Mouse (Mus musculus): ENCODE measurements around the gene Znhit1. TPM values are rescaled to one million over a fixed set of nuclear protein-coding genes. Genes with fewer than 3 reads are reported as not detected.
A peak's percentile ranks its signal among the peaks of the same experiment; 100 is the strongest.

Znhit1 gene
- 79.5 and 79.9 TPM in 2 replicates for polyA plus RNA-seq (2015; fragmentation: Nextera tagmentation; extraction: Ambion mirVana)

- peaks cover 33% of the 10 kb centered on the region for H3K36me3 ChIP-seq
Measured at GRCm38 (mm10) chr5:136987934-136988271, at the start of gene Znhit1. Znhit1 (minus strand) TSS chr5:136988021.

GRCm38 (mm10) chr5:137036211-137036610 is 48.4 kb upstream of the Znhit1 start:
- no peak overlapping the region for H3K4me2 ChIP-seq
- no peaks in the 10 kb centered on the region for H3K9me3 ChIP-seq (replicated peaks)
- ATAC-seq (replicated peaks; ENCODE audit: insufficient number of reproducible peaks, insufficient read depth, low FRiP score, low read depth), result no peak
- H3K4me1 ChIP-seq (replicated peaks), result peaks cover 22% of the 10 kb centered on the region
- H3K27ac ChIP-seq, result no peak overlapping the region
- H3K4me3 ChIP-seq, result no peak overlapping the region
- peaks cover 14% of the 10 kb centered on the region for H3K27me3 ChIP-seq
- WGBS, result 75% methylated on average over 13 of the region's 13 CpGs
- H3K36me3 ChIP-seq, result peaks cover 50% of the 10 kb centered on the region
- H3K9ac ChIP-seq, result no peak overlapping the region

More at GRCm38 (mm10) chr5:136987934-136988271, at the start of gene Znhit1:
- peak within 1 kb of the TSS; percentile 90 for H3K4me2 ChIP-seq
- H3K9me3 ChIP-seq (replicated peaks), result no peaks in the 10 kb centered on the region
- ATAC-seq (replicated peaks; ENCODE audit: insufficient number of reproducible peaks, insufficient read depth, low FRiP score, low read depth), result no peak
- H3K4me3 ChIP-seq, result peak within 1 kb of the TSS; percentile 84
- WGBS, result 6% methylated on average over 12 of the region's 12 CpGs
- no peaks in the 10 kb centered on the region for H3K27me3 ChIP-seq
- H3K27ac ChIP-seq, result peak within 1 kb of the TSS; percentile 87
- H3K9ac ChIP-seq, result peak within 1 kb of the TSS; percentile 93
- peaks cover 21% of the 10 kb centered on the region for H3K4me1 ChIP-seq (replicated peaks)

GRCm38 (mm10) chr5:137032641-137033074 is 44.8 kb upstream of the Znhit1 start:
- peaks cover 50% of the 10 kb centered on the region for H3K27me3 ChIP-seq
- H3K36me3 ChIP-seq, result peaks cover 22% of the 10 kb centered on the region
- no peaks in the 10 kb centered on the region for H3K9me3 ChIP-seq (replicated peaks)
- peak overlapping the region; percentile 57 for H3K4me3 ChIP-seq
- H3K4me1 ChIP-seq (replicated peaks), result peaks cover 38% of the 10 kb centered on the region
- H3K27ac ChIP-seq, result 0 out of 2 replicates have a peak overlapping the region, but pooled peaks have one; percentile 2
- ATAC-seq (replicated peaks; ENCODE audit: insufficient number of reproducible peaks, insufficient read depth, low FRiP score, low read depth), result peak; percentile 77
- WGBS, result under 1% methylated on average over 49 of the region's 49 CpGs
- H3K4me2 ChIP-seq, result peak overlapping the region; percentile 99
- peak overlapping the region; percentile 25 for H3K9ac ChIP-seq

- Histone ChIP-seq H3K36me3 (peaks cover 16% of the 10 kb centered on the region), H3K9ac (no peak overlapping the region), H3K4me3 (peak overlapping the region; percentile 57), H3K4me2 (peak overlapping the region; percentile 99), H3K4me1 (replicated peaks) (peaks cover 38% of the 10 kb centered on the region), H3K9me3 (replicated peaks) (no peaks in the 10 kb centered on the region), H3K27ac (no peak overlapping the region), H3K27me3 (peaks cover 56% of the 10 kb centered on the region)
- under 1% methylated on average over 33 of the region's 33 CpGs for WGBS
- ATAC-seq (replicated peaks; ENCODE audit: insufficient number of reproducible peaks, insufficient read depth, low FRiP score, low read depth), result no peak
Measured at GRCm38 (mm10) chr5:137032033-137032421, 44.2 kb upstream of the Znhit1 start.

- peaks cover 9% of the 10 kb centered on the region; the same call in 1 of the 2 replicates for H3K36me3 ChIP-seq
- peaks cover 38% of the 10 kb centered on the region for H3K4me1 ChIP-seq (replicated peaks)
- H3K9ac ChIP-seq, result no peak overlapping the region
- whole genome bisulfite sequencing, result 1% methylated on average over 78 of the region's 78 CpGs
- H3K4me3 ChIP-seq, result peak overlapping the region; percentile 57
- ATAC-seq (replicated peaks; ENCODE audit: insufficient number of reproducible peaks, insufficient read depth, low FRiP score, low read depth), result no peak
- H3K4me2 ChIP-seq, result peak overlapping the region; percentile 99
- no peaks in the 10 kb centered on the region for H3K9me3 ChIP-seq (replicated peaks)
- no peak overlapping the region for H3K27ac ChIP-seq
- H3K27me3 ChIP-seq, result peaks cover 63% of the 10 kb centered on the region
Measured at GRCm38 (mm10) chr5:137031076-137032032, 43.5 kb upstream of the Znhit1 start.

GRCm38 (mm10) chr5:137030416-137030810 is 42.6 kb upstream of the Znhit1 start:
- Histone ChIP-seq H3K9me3 (replicated peaks) (no peaks in the 10 kb centered on the region), H3K4me3 (peak overlapping the region; percentile 37), H3K9ac (no peak overlapping the region)

GRCm38 (mm10) chr5:137029643-137030415 is 42.0 kb upstream of the Znhit1 start:
- Histone ChIP-seq H3K4me2 (peak overlapping the region; percentile 66), H3K9me3 (replicated peaks) (no peaks in the 10 kb centered on the region), H3K9ac (no peak overlapping the region), H3K4me3 (peak overlapping the region; percentile 37), H3K27me3 (peaks cover 78% of the 10 kb centered on the region), H3K4me1 (replicated peaks) (peaks cover 40% of the 10 kb centered on the region), H3K36me3 (no peaks in the 10 kb centered on the region), H3K27ac (no peak overlapping the region)
- peak; percentile 70 for ATAC-seq (replicated peaks; ENCODE audit: insufficient number of reproducible peaks, insufficient read depth, low FRiP score, low read depth)
- WGBS, result under 1% methylated on average over 52 of the region's 52 CpGs

More at GRCm38 (mm10) chr5:137030416-137030810, 42.6 kb upstream of the Znhit1 start:
- peaks cover 38% of the 10 kb centered on the region for H3K4me1 ChIP-seq (replicated peaks)
- peaks cover 72% of the 10 kb centered on the region for H3K27me3 ChIP-seq
- peak overlapping the region; percentile 66 for H3K4me2 ChIP-seq
- 15% methylated on average over 22 of the region's 22 CpGs for WGBS
- ATAC-seq (replicated peaks; ENCODE audit: insufficient number of reproducible peaks, insufficient read depth, low FRiP score, low read depth), result no peak
- peaks cover under 1% of the 10 kb centered on the region; the same call in 1 of the 2 replicates for H3K36me3 ChIP-seq
- H3K27ac ChIP-seq, result no peak overlapping the region

- Histone ChIP-seq H3K9ac (no peak overlapping the region), H3K4me3 (no peak overlapping the region), H3K27me3 (peaks cover 84% of the 10 kb centered on the region), H3K4me1 (replicated peaks) (peaks cover 40% of the 10 kb centered on the region), H3K9me3 (replicated peaks) (no peaks in the 10 kb centered on the region), H3K27ac (no peak overlapping the region), H3K36me3 (no peaks in the 10 kb centered on the region), H3K4me2 (peak overlapping the region; percentile 66; the same call in 1 of the 2 replicates)
- no peak for ATAC-seq (replicated peaks; ENCODE audit: insufficient number of reproducible peaks, insufficient read depth, low FRiP score, low read depth)
- WGBS, result 2% methylated on average over 8 of the region's 8 CpGs
Measured at GRCm38 (mm10) chr5:137029273-137029585, 41.4 kb upstream of the Znhit1 start.

- H3K36me3 ChIP-seq, result no peaks in the 10 kb centered on the region
- peaks cover 89% of the 10 kb centered on the region for H3K27me3 ChIP-seq
- no peak overlapping the region for H3K4me2 ChIP-seq
- WGBS, result 7% methylated on average over 29 of the region's 29 CpGs
- H3K27ac ChIP-seq, result no peak overlapping the region
- no peak for ATAC-seq (replicated peaks; ENCODE audit: insufficient number of reproducible peaks, insufficient read depth, low FRiP score, low read depth)
- H3K4me1 ChIP-seq (replicated peaks), result peaks cover 40% of the 10 kb centered on the region
- no peaks in the 10 kb centered on the region for H3K9me3 ChIP-seq (replicated peaks)
- H3K4me3 ChIP-seq, result no peak overlapping the region
- no peak overlapping the region for H3K9ac ChIP-seq
Measured at GRCm38 (mm10) chr5:137028561-137029272, 40.9 kb upstream of the Znhit1 start.

- no peak for ATAC-seq (replicated peaks; ENCODE audit: insufficient number of reproducible peaks, insufficient read depth, low FRiP score, low read depth)
Measured at GRCm38 (mm10) chr5:137026092-137026491, 38.3 kb upstream of the Znhit1 start, which contains the start of gene Vgf. Vgf (plus strand) TSS chr5:137026392.

More at GRCm38 (mm10) chr5:137026092-137026491, 38.3 kb upstream of the Znhit1 start, which contains the start of gene Vgf:
- Histone ChIP-seq H3K9me3 (replicated peaks) (no peaks in the 10 kb centered on the region), H3K36me3 (no peaks in the 10 kb centered on the region), H3K4me3 (no peak within 1 kb of the TSS), H3K9ac (no peak within 1 kb of the TSS), H3K4me2 (no peak within 1 kb of the TSS), H3K27ac (no peak within 1 kb of the TSS), H3K4me1 (replicated peaks) (peaks cover 17% of the 10 kb centered on the region), H3K27me3 (peaks cover 77% of the 10 kb centered on the region)
- 17% methylated on average over 4 of the region's 4 CpGs for WGBS
